Mouse (Mus musculus) mesoderm, embryonic 11.5 days (tissue): ENCODE results near the gene Zkscan14.

Experiments
- DNase-seq: peaks from one replicate; pipeline ENCODE4 v3.0.0-alpha.2; 2012; ENCODE audit warnings: low read depth, low spot score

The Zkscan14 gene

DNA sequence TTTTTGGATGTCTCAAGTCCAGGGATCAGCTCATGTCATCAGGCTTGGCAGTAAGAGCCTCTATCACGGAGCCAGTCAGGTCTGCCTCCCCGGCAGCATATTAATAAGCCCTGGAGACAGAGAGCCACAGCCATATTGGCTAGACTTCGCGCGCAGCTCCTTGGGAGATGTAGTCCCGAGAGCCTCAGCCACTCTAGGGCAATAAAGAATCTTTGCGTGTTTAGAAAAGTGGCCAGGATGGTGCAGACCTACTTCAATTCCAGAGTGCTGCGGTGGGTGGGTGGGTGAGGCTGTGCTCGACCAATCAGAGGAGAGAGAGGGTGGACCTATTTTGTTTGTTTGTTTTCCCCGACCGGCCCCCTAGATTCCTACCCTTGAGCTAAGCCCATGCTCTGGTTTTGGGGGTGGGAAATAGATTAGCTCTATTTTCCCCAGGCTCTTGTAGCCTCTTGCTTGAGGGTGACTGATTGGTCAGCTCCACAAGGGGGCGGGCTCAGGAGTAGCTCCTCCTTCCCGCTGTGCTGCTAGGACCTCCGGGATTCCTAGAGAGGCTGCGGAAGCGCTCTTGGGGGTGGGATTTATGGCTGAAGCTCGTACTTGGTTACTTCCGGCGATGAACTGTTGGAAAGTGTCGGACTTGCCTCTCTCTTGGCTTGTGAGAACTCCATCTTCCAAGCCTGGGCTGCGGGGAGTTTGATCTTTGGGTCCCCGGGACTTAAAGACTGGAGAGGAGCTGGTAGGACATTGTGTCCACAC lies 2.4 kb upstream of the Zkscan14 start, which contains the start of gene Zkscan5:
Gene Zkscan5 (plus strand): TSS at position 627 of the 756 bp plus-strand sequence.
- peak; percentile 98 for DNase-seq

DNA sequence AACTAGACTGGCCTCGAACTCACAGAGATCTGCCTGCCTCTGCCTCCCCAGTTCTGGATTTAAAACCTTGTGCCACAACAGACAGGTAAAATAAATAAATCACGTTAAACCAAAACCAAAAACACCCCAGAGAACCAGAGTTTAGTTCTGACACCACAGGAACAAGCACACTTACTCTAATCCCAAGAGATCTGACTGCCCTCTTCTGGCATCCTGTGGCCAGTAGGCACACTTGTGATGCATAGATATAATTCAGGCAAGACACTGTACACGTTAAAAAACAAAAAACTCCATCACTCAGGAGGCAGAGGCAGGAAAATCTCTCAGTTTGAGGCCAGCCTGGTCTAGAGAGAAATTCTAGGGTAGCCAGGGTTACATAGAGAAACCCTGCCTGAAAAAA lies 778 bp upstream of the Zkscan14 start:
- no peak for DNase-seq

DNA sequence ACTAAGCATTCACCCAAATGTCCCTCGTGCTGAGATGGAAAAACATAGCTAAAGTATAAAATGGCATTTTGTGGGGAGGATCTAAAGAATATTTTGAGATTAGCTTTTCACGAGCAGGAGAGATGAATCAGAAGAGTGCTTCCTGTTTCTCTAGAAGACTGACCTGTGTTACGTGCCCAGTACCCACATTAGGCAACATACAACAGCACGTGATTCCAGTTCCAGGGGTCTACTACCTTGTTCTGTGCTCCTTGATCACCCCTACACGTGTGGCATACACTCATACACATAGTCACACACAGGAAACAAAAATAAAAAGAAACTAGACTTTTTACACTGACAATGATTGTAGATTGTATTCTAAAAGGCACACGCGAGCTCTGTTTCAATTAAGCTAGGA lies 1.3 kb downstream of the Zkscan14 start:
- no peak for DNase-seq

DNA sequence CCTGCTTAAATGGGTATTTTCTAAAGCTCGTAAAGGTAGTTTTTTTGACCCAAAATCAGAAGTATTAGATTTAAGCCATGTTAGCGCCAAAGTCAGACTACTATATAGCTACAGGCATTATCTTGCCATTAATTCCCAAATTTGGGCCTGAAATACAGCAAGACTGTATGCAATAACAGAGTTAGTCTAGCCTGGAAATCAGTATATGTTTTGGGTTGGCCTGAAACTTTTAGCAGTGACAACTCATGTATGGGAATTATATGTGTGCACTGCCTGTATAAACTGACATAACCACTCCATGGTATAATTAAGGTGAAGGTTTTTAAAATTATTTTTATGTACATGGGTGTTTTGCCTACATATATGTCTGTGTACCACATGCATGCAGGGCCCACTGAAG lies 9.7 kb downstream of the Zkscan14 start, which contains the start of gene Atp5j2:
Gene Atp5j2 (minus strand): TSS at position 101 of the 400 bp plus-strand sequence.
- no peak for DNase-seq

DNA sequence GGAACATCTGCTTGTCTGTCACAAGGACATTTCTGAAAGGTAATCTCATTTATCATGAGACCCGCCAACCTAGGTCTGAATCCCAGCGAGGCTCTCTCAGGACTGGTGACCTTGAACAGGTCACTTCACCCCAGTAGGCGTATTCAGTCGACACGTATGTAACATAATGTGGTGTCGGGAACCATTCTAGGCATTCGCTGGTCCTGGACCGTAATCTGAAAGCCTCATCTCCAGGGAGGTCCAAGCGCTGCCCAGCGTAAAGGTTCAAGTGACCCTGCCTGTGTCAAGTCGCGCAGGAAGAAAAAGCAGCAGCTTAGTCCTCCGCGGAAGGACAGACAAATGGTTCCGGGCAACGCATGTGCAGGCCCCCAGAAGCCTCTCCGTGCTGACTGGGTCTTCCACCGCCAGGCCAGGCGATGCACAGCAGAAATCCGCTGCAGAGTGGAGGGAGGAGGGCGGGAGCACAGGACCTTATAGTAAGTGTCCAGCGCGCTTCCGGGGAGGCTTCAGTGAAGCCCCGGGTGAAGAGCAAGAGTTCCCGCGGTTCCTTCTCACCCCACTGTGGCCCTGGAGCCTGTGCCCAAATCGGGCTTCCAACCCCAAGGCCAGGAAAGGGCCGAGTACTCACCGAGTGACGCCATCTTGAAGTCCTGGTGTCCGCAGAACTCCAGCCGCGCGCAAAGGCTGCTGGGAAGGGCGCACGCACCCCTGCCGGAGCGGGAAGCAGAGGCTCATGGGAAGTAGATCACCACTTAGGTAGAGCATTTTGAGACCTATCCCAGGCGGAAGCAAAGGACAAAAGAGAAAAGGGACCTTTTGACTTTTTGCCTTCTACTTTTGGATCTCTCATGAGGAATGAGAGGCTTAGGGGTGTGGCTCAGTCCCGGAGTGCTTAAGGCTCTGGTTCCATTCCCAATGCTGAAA lies 10.5 kb downstream of the Zkscan14 start:
- DNase-seq: peak; percentile 92

DNA sequence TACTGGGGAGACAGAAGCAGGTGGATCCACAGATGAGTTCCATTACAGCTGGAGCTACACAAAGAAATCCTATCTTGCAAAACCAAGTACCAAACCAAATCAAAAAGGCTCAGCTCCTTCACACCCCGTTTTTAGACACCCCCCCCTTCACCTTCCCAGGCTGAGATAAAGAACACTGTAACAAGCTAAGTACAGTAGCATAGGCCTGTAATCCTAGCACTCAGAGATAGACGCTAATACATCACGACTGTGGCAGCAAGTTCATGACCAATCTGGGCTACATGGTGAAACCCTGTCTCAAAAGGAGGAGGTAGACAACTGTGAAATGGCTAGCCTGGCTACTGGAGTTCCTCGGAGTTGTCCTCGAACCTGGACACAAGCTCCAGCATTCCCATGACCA lies 11.3 kb downstream of the Zkscan14 start:
- DNase-seq: no peak

DNA sequence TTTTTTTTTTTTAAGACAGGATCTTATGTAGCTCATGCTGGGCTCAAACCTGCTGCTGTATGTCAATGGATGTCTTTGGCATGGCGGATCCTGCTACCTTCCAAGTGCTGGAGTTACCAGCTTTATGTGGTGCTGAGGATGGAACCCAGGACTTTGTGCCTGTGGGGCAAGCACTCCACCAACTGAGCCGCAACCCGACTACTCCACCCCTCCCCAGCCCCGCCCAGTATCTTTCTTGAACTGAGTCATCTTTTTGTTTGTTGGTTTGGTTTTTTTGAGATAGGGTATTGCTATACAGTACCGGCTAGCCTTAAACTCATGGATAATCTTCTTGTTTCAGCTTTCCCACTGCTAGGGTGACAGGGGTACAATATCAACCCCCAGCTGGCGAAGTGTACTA lies 12.3 kb downstream of the Zkscan14 start:
- DNase-seq: no peak

DNA sequence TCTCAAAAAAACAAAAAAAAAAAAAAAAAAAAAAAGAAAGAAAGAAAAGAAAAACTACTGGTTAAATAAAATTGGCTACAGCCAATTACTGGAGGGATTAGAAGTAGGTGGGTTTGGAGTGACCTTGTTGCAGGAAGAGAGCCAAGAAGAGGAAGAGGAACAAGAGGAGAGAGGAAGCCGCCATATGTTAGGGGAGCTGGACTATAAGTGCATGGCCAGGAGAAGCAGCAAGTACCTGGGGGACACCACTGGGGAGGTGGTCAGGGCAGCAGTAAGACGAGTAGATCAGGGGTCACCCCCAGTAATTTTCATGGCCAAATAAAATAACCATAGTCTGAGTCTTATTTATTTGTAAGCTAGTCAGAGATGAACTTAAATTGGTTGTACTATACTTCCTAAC lies 16.4 kb downstream of the Zkscan14 start:
- no peak for DNase-seq

DNA sequence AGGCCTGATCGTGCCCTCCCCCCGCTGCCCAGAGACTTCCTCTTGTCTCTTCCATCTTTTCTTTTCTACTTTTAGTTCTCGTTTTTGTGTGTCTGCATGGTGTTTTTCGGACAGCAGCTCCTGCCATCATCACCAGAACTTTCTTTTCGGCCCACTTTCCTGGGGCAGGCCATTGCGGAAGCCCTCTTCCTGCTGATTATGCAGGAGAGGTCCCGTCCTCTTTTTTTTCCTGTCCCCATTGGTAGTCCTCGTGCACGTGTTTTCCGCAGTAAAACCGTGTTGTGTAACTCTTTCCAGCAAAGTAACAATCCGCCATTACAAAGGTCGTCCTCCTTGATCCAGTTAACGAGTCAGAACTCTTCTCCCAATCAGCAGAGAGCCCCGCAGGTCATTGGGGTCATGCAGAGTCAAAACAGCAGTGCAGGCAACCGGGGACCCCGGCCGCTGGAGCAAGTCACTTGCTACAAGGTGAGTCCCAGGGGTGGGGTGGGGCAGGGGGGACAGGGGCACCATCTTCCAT lies 23.1 kb downstream of the Zkscan14 start:
- DNase-seq: no peak

DNA sequence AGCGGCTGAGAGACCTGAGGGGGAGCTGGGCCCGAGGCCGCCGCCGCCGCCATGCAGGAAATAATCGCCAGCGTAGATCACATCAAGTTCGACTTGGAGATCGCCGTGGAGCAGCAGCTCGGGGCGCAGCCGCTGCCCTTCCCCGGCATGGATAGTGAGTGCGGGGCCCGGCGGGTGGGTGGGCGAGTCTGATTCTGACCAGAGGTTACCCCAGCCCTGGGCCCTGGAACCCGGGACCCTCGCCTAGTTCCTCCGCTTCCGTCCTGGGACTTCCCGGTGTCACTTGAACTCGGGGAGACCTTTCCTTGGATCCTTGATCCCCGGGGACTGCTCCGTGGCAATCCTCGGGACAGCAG lies 34.4 kb downstream of the Zkscan14 start:
- peak; percentile 14 for DNase-seq

DNA sequence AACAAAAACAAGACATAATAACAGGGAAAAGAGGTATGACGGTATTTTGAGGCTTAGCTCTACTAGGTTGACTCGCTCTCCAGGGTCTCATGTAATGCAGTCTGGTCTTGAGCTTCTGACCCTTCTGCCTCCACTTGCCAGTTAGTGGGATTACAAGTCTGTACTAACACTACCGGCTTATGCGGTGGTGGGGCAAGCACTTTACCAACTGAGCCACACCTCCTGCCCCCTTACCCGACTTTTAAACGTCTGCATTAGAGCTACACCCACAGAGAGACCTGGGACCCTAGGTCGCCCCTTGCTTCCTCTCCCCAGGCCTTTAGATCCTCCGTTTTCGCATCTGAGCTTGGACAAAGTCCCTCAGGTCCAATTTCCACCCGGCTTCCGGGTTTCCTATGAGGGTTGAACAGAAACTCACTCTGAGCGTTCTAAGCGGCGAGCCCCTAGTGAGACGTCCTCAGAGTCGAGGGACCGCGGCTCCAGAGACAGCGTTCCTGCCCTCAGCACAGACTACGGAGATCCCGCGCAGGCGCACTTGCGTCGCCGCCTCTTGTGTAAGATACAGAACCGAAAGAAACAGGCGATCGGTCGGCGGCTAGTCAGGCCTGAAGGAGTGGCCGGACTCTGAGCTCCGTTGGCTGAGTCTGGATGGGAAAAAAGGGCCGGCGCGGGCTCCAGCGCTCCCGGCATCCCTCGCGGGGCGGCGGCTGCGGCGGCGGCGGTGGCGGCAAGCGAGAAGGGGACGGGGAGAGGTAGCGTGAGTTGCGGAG lies 34.9 kb downstream of the Zkscan14 start, which contains the start of the genes Ptcd1 and Cpsf4:
Gene Ptcd1 (minus strand): TSS at position 573 of the 770 bp plus-strand sequence.
Gene Cpsf4 (plus strand): TSS at position 678 of the 770 bp plus-strand sequence.
- DNase-seq: peak; percentile 99

DNA sequence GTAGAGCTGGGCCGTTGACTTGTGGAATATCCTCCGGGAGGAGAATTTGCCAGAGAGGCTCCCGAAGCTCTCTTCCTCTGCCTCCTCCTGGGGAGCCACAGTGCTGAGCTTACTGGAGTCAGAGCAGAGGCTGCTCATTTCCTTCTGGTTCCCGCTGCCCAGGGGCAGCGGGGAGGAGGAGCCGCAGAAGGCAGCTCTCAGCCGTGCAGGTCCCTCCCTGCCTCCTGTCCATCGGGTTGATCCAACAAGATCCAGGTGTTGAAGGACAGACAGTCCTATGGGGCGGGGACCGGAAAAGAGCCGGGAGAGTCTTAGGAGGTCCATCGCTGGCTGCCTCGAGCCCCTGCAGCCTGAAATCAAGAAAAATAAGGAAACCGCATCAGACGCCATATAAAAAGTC lies 36.5 kb downstream of the Zkscan14 start:
- DNase-seq: no peak

DNA sequence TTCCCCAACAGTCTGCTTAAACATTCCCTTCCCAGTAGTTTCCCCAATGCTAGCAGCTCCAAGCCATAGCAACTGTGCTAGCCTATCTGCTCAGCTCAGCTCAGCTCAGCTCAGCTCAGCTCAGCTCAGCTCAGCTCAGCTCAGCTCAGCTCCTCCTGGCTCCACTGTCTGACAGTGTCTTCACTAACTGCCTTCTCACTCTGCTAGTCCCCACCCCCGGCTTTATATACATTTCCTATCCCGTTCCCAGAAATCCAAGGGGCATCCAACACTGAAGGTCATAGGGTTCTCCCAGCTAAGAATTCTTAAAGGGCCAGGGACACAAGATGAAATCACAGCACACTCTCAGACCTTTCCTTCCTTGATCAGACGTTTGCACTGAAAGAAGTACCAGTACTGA lies 37.0 kb downstream of the Zkscan14 start:
- DNase-seq: no peak

DNA sequence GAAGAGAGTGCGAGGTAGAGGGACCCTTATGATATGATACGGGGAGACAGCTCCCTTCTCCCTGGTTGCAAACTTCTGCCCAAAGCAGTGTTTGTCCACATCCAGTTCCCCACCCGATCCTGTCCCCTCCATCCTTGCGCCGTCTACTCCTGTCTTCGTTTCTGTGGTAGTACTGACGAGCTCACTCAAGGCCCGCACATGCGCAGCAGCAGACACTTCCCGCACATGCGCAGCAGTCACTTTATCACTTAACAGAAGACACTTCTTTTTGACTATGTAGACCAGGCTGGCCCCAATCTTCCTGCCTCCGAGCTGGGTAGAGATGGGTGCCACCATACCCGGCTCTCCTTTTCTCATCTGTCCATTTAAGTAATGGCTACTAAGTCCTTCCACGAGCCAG lies 40.3 kb downstream of the Zkscan14 start:
- DNase-seq: no peak

DNA sequence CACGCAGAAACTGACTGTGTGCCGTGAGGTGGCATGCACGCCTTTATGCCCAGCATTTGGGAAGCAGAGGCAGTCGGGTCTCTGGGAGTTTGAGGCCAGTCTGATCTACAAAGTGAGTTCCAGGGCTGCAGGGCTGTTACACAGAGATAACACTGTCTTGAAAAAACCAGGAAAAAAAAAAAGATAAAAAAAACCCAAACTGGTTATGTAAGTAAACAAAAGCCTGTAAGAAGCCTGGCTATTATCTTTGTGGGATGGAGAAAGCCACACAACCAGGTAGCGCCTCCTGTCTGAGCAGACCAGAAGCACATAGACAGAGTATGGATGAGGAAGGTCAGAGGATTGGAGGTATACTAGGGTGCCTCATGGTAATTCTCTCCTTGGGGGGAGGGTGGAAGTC lies 49.0 kb downstream of the Zkscan14 start:
- DNase-seq: no peak

DNA sequence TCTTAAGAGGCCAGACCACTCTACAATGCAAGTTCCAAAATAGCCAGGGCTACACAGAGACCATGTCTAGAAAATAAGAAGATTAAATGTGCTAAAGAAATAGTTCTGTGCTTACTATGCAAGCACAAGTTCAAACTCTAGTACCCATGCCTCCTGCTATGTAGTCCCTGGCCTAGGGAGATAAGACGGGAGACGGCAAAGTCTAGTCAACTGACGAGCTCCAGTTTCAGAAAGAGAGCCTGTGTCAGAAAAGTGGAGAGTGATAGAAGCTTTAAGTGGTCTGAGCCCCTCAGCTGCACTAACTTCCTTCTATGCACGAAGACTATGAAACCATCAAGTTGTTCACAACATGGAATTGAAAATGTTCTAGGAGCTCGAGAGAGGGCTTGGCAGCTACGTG lies 52.4 kb downstream of the Zkscan14 start:
- DNase-seq: no peak

DNA sequence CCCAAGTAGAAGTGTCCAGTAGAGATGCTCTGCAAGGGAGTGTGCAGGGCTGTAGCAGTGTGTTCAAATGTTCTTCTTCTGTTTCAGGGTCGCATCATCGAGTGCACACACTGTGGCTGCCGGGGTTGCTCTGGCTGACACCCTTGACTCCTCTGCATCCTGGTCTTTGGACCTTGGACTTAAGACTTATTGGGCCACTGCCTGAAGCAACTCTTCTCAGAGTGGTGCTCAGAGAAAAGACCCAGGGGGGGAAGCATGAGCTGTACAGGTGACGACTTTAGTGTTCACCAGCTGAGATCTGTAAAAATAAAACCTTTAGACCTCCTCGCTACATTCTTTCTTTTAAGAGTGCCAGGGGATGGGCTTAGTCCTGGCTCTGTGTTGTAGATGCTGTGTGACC lies 53.9 kb downstream of the Zkscan14 start:
- DNase-seq: no peak
